Mouse (Mus musculus) midbrain, embryonic 13.5 days (tissue): Measurements from ENCODE around the gene Prss57. TPM values are rescaled to one million over a fixed set of nuclear protein-coding genes. Genes with fewer than 3 reads are reported as not detected.

Experiments used
- ATAC-seq: fragments of 200-750 bp; cut with Nextera tagmentation; 2 replicates; pipeline ENCODE4 v1.8.0; 2017; ENCODE audit warnings: mild to moderate bottlenecking, moderate TSS enrichment, moderate library complexity
- H3K27ac ChIP-seq: fragments of 300-500 bp; sonication (generic); 2 replicates; pipeline ENCODE4 v1.5.1; 2015; ENCODE audit warnings: inconsistent platforms, mild to moderate bottlenecking, moderate library complexity
- H3K27me3 ChIP-seq: fragments of 300-500 bp; sonication (generic); 2 replicates; pipeline ENCODE4 v1.6.1; 2015; ENCODE audit warnings: mild to moderate bottlenecking, inconsistent platforms
- H3K36me3 ChIP-seq: fragments of 300-500 bp; sonication (generic); 2 replicates; pipeline ENCODE4 v1.6.1; 2015; ENCODE audit warnings: mild to moderate bottlenecking, inconsistent platforms
- H3K4me1 ChIP-seq: fragments of 300-500 bp; sonication (generic); replicated peaks from 2 replicates; pipeline ENCODE4 v1.6.1; 2015; ENCODE audit warnings: inconsistent platforms
- H3K4me2 ChIP-seq: fragments of 300-500 bp; sonication (generic); replicated peaks from 2 replicates; pipeline ENCODE4 v1.6.1; 2015; ENCODE audit warnings: moderate library complexity, mild to moderate bottlenecking, inconsistent platforms
- H3K4me3 ChIP-seq: fragments of 300-500 bp; sonication (generic); replicated peaks from 2 replicates; pipeline ENCODE4 v1.5.1; 2015; ENCODE audit warnings: mild to moderate bottlenecking, inconsistent platforms
- H3K9ac ChIP-seq: fragments of 300-500 bp; sonication (generic); replicated peaks from 2 replicates; pipeline ENCODE4 v1.6.1; 2015; ENCODE audit warnings: mild to moderate bottlenecking, inconsistent platforms
- H3K9me3 ChIP-seq: fragments of 300-500 bp; sonication (generic); 2 replicates; pipeline ENCODE4 v1.6.1; 2016; ENCODE audit warnings: mild to moderate bottlenecking, inconsistent platforms
- WGBS: fragments of 180-500 bp; shearing (Covaris S2); methylation state at CpG from one replicate; pipeline ENCODE4 v1.1.7; 2015; 5-methylcytosine and 5-hydroxymethylcytosine counted together
- polyA plus RNA-seq: library from polyadenylated mRNA; unstranded; fragments of >200 nt; fragmentation: Nextera tagmentation; extraction: Ambion mirVana; gene quantifications from 2 replicates; pipeline ENCODE4 v1.2.1, GENCODE M21; 2015

Prss57 gene
- polyA plus RNA-seq, 1 experiment from 2014 or later, result not detected

GRCm38 (mm10) chr10:79745411-79745810 is 45.4 kb downstream of the Prss57 start:
- H3K4me1 ChIP-seq, result peaks cover 15% of the 10 kb centered on the region
- ATAC-seq, result no peak
- no peak overlapping the region for H3K27ac ChIP-seq
- peaks cover 41% of the 10 kb centered on the region for H3K36me3 ChIP-seq
- peaks cover 1% of the 10 kb centered on the region; the same call in 1 of the 2 replicates for H3K9me3 ChIP-seq
- peak overlapping the region; percentile 80 for H3K4me2 ChIP-seq
- peak overlapping the region; percentile 73; the same call in 1 of the 2 replicates for H3K9ac ChIP-seq
- peak overlapping the region; percentile 66 for H3K4me3 ChIP-seq
- H3K27me3 ChIP-seq, result no peaks in the 10 kb centered on the region
- WGBS, result 95% methylated on average over 3 of the region's 3 CpGs

- Histone ChIP-seq H3K9ac (no peak overlapping the region; the same call in 1 of the 2 replicates), H3K27ac (no peak overlapping the region), H3K4me2 (no peak overlapping the region), H3K4me1 (peaks cover 15% of the 10 kb centered on the region), H3K4me3 (no peak overlapping the region), H3K27me3 (no peaks in the 10 kb centered on the region), H3K36me3 (peaks cover 57% of the 10 kb centered on the region), H3K9me3 (peaks cover 17% of the 10 kb centered on the region; the same call in 1 of the 2 replicates)
- WGBS, result 92% methylated on average over 15 of the region's 15 CpGs
- no peak for ATAC-seq
These were observed 47.0 kb downstream of the Prss57 start for GRCm38 (mm10) chr10:79743650-79744365.

- no peak overlapping the region for H3K4me2 ChIP-seq
- H3K36me3 ChIP-seq, result peaks cover 63% of the 10 kb centered on the region
- H3K9me3 ChIP-seq, result peaks cover 23% of the 10 kb centered on the region
- peaks cover 15% of the 10 kb centered on the region for H3K4me1 ChIP-seq
- H3K9ac ChIP-seq, result no peak overlapping the region
- H3K4me3 ChIP-seq, result no peak overlapping the region
- H3K27me3 ChIP-seq, result no peaks in the 10 kb centered on the region
- 90% methylated on average over 11 of the region's 11 CpGs for WGBS
- no peak overlapping the region for H3K27ac ChIP-seq
- no peak for ATAC-seq
These were observed 47.6 kb downstream of the Prss57 start for GRCm38 (mm10) chr10:79743161-79743560.

- Histone ChIP-seq H3K4me2 (no peak overlapping the region), H3K4me1 (peaks cover 8% of the 10 kb centered on the region), H3K9me3 (peaks cover 35% of the 10 kb centered on the region), H3K27ac (no peak overlapping the region), H3K27me3 (peaks cover 9% of the 10 kb centered on the region), H3K9ac (no peak overlapping the region), H3K4me3 (no peak overlapping the region), H3K36me3 (peaks cover 86% of the 10 kb centered on the region)
- WGBS, result 59% methylated on average over 11 of the region's 11 CpGs
- ATAC-seq, result no peak
These were observed 49.9 kb downstream of the Prss57 start for GRCm38 (mm10) chr10:79740863-79741262.

GRCm38 (mm10) chr10:79739234-79739633 is 51.5 kb downstream of the Prss57 start:
- no peak for ATAC-seq
- WGBS, result 96% methylated on average over 28 of the region's 28 CpGs

GRCm38 (mm10) chr10:79738259-79738658 is 52.5 kb downstream of the Prss57 start:
- Histone ChIP-seq H3K9ac (no peak overlapping the region), H3K4me2 (no peak overlapping the region), H3K4me1 (peaks cover 5% of the 10 kb centered on the region; the same call in 1 of the 2 replicates), H3K9me3 (peaks cover 37% of the 10 kb centered on the region), H3K27ac (no peak overlapping the region), H3K36me3 (peaks cover 98% of the 10 kb centered on the region), H3K27me3 (peaks cover 21% of the 10 kb centered on the region), H3K4me3 (no peak overlapping the region)
- no peak for ATAC-seq
- 85% methylated on average over 10 of the region's 10 CpGs for WGBS

More at GRCm38 (mm10) chr10:79739234-79739633, 51.5 kb downstream of the Prss57 start:
- H3K9me3 ChIP-seq, result peaks cover 37% of the 10 kb centered on the region
- no peak overlapping the region for H3K9ac ChIP-seq
- peaks cover 98% of the 10 kb centered on the region for H3K36me3 ChIP-seq
- peaks cover 21% of the 10 kb centered on the region for H3K27me3 ChIP-seq
- no peak overlapping the region for H3K4me2 ChIP-seq
- H3K27ac ChIP-seq, result no peak overlapping the region
- no peak overlapping the region for H3K4me3 ChIP-seq
- peaks cover 5% of the 10 kb centered on the region; the same call in 1 of the 2 replicates for H3K4me1 ChIP-seq

GRCm38 (mm10) chr10:79736706-79737105 is 54.1 kb downstream of the Prss57 start:
- Histone ChIP-seq H3K4me1 (peaks cover 5% of the 10 kb centered on the region; the same call in 1 of the 2 replicates), H3K27ac (no peak overlapping the region), H3K4me2 (no peak overlapping the region), H3K9me3 (peaks cover 40% of the 10 kb centered on the region), H3K4me3 (no peak overlapping the region), H3K27me3 (peaks cover 21% of the 10 kb centered on the region), H3K36me3 (peaks cover 98% of the 10 kb centered on the region), H3K9ac (no peak overlapping the region)
- 94% methylated on average over 14 of the region's 14 CpGs for WGBS
- ATAC-seq, result no peak

GRCm38 (mm10) chr10:79735361-79735760 is 55.4 kb downstream of the Prss57 start:
- H3K4me2 ChIP-seq, result peak overlapping the region; percentile 11; the same call in 1 of the 2 replicates
- H3K9me3 ChIP-seq, result peaks cover 38% of the 10 kb centered on the region
- no peak overlapping the region for H3K27ac ChIP-seq
- peaks cover 94% of the 10 kb centered on the region for H3K36me3 ChIP-seq
- H3K9ac ChIP-seq, result no peak overlapping the region
- no peak; the same call in 1 of the 2 replicates for ATAC-seq
- H3K27me3 ChIP-seq, result peaks cover 21% of the 10 kb centered on the region
- H3K4me1 ChIP-seq, result peaks cover 5% of the 10 kb centered on the region; the same call in 1 of the 2 replicates
- 38% methylated on average over 49 of the region's 52 CpGs for WGBS
- 0 out of 2 replicates have a peak overlapping the region, but pooled peaks have one; percentile 1 for H3K4me3 ChIP-seq

- H3K9ac ChIP-seq, result no peak overlapping the region
- no peak for ATAC-seq
- 96% methylated on average over 15 of the region's 15 CpGs for WGBS
These were observed 56.9 kb downstream of the Prss57 start for GRCm38 (mm10) chr10:79733847-79734246.

GRCm38 (mm10) chr10:79732500-79732899 is 58.3 kb downstream of the Prss57 start:
- ATAC-seq, result no peak
- H3K36me3 ChIP-seq, result peaks cover 66% of the 10 kb centered on the region
- peaks cover 5% of the 10 kb centered on the region; the same call in 1 of the 2 replicates for H3K4me1 ChIP-seq
- H3K27ac ChIP-seq, result no peak overlapping the region
- WGBS, result 100% methylated on average over 1 of the region's 1 CpGs
- H3K4me2 ChIP-seq, result no peak overlapping the region
- H3K9me3 ChIP-seq, result peaks cover 11% of the 10 kb centered on the region; the same call in 1 of the 2 replicates
- peaks cover 21% of the 10 kb centered on the region for H3K27me3 ChIP-seq
- H3K4me3 ChIP-seq, result no peak overlapping the region
- no peak overlapping the region for H3K9ac ChIP-seq

More at GRCm38 (mm10) chr10:79733847-79734246, 56.9 kb downstream of the Prss57 start:
- Histone ChIP-seq H3K4me2 (no peak overlapping the region), H3K27ac (no peak overlapping the region), H3K9me3 (peaks cover 23% of the 10 kb centered on the region), H3K4me3 (no peak overlapping the region), H3K4me1 (peaks cover 5% of the 10 kb centered on the region; the same call in 1 of the 2 replicates), H3K27me3 (peaks cover 21% of the 10 kb centered on the region), H3K36me3 (peaks cover 79% of the 10 kb centered on the region)
